Mouse (Mus musculus): ENCODE data around the gene Rmi2. TPM values are rescaled to one million over a fixed set of nuclear protein-coding genes. Genes with fewer than 3 reads are reported as not detected.

Rmi2 gene
- 1.5 and 1.9 TPM in 2 replicates for polyA plus RNA-seq (2012; rRNA removed)

GRCm38 (mm10) chr16:10834911-10835587 lies at the start of gene Rmi2:
Rmi2 (plus strand) TSS chr16:10835059.

GRCm38 (mm10) chr16:10785371-10786231 lies 49.3 kb upstream of the Rmi2 start, which contains the start of gene Socs1:
Socs1 (minus strand) TSS chr16:10785536.

GRCm38 (mm10) chr16:10788271-10788670 lies 46.6 kb upstream of the Rmi2 start, which contains the start of gene Tnp2:
Tnp2 (minus strand) TSS chr16:10788660.

GRCm38 (mm10) chr16:10790702-10791101 lies 44.2 kb upstream of the Rmi2 start, which contains the start of gene Prm3:
Prm3 (minus strand) TSS chr16:10790914.

GRCm38 (mm10) chr16:10796034-10796433 lies 38.8 kb upstream of the Rmi2 start, which contains the start of gene Prm2:
Prm2 (minus strand) TSS chr16:10796134.

GRCm38 (mm10) chr16:10805789-10806527 lies 28.9 kb upstream of the Rmi2 start, which contains the start of gene Prm1:
Prm1 (minus strand) TSS chr16:10805839.

GRCm38 (mm10) chr16:10812865-10813371 lies 21.9 kb upstream of the Rmi2 start, which contains the start of gene Gm11172:
Gm11172 (plus strand) TSS chr16:10812915.

Other genes starting within 250 kb of the Rmi2 start
- 0.94 and 1.0 TPM in 2 replicates for gene Socs1, start 49.5 kb upstream of the Rmi2 start, polyA plus RNA-seq (2012; rRNA removed)
- gene Tnp2, start 46.4 kb upstream of the Rmi2 start, polyA plus RNA-seq (2012; rRNA removed), result not detected in 2 replicates
- not detected in 2 replicates for gene Prm3, start 44.1 kb upstream of the Rmi2 start, polyA plus RNA-seq (2012; rRNA removed)
- not detected in 2 replicates for gene Prm2, start 38.9 kb upstream of the Rmi2 start, polyA plus RNA-seq (2012; rRNA removed)
- not detected in 2 replicates for gene Prm1, start 29.2 kb upstream of the Rmi2 start, polyA plus RNA-seq (2012; rRNA removed)
- gene Gm11172, start 22.1 kb upstream of the Rmi2 start, polyA plus RNA-seq (2012; rRNA removed), result not detected in 2 replicates
- gene Snn, start 225.9 kb downstream of the Rmi2 start, polyA plus RNA-seq (2012; rRNA removed), result 4.8 and 5.9 TPM in 2 replicates
- 31.8 and 40.7 TPM in 2 replicates for gene Litaf, start 231.1 kb downstream of the Rmi2 start, polyA plus RNA-seq (2012; rRNA removed)

All from liver, embryonic 18 days (tissue).